Mouse (Mus musculus): ENCODE data around the gene Ttpal. TPM values are rescaled to one million over a fixed set of nuclear protein-coding genes. Genes with fewer than 3 reads are reported as not detected.
A peak's percentile ranks its signal among the peaks of the same experiment; 100 is the strongest.
"Not testable (repeated sequence)": the region's sequence is repeated elsewhere in the genome, so short reads cannot be mapped to it uniquely, and the experiment has no call there.

The Ttpal gene
- polyA plus RNA-seq, 1 experiment from 2014 or later, result 39.1 TPM

DNA sequence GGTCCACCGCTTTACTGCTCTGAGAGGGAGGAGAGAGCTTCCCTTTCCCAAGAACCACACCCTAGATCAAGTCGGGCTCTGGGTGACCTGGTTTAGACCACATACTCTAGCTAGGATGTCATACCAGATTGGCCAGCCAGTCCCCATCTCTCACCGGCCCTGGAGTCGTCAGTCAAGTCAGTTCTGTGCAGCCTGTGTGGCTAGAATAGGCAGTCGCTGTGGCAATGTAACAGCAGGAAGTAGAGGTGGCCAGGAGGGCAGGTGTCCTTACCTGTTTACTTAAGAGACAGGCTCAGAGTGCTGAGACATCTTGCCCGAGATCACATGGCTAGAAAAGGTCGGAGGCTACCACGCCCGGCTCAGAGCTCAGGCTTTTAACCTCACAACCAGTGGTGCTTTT lies 9.1 kb downstream of the Ttpal start:
- Histone ChIP-seq H3K9me3 (replicated peaks) (no peaks in the 10 kb centered on the region), H3K4me1 (no peaks in the 10 kb centered on the region), H3K4me2 (replicated peaks) (no peak overlapping the region), H3K36me3 (peaks cover 65% of the 10 kb centered on the region), H3K4me3 (replicated peaks) (no peak overlapping the region), H3K9ac (no peak overlapping the region), H3K27me3 (no peaks in the 10 kb centered on the region), H3K27ac (replicated peaks) (0 out of 2 replicates have a peak overlapping the region, but pooled peaks have one; percentile 28)
- no peak for ATAC-seq (ENCODE audit: insufficient number of reproducible peaks, low FRiP score, low TSS enrichment, low read depth)
- 63% methylated on average over 9 of the region's 9 CpGs for WGBS

DNA sequence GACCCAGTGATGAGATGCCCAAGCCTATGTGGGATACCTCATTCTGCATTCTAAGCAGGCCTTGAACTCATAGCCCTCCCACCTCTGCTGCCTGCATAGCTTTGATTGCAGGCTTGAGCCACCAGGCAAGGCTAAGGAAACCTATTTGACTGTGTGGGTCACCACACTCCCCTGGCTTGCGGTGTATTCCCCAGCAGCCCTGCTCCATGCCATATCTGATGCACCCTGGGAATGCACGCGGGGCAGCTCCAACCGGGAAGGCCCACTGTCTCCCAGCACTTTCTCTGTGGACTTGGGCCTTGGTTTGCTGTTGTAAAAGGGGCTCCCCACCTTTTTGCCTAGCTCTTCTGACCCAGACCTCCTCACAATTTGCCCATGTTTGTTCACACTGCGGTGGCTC lies 11.1 kb downstream of the Ttpal start:
- 94% methylated on average over 5 of the region's 5 CpGs for whole genome bisulfite sequencing
- Histone ChIP-seq H3K27ac (replicated peaks) (no peak overlapping the region), H3K4me1 (no peaks in the 10 kb centered on the region), H3K9ac (no peak overlapping the region), H3K36me3 (peaks cover 81% of the 10 kb centered on the region), H3K9me3 (replicated peaks) (no peaks in the 10 kb centered on the region), H3K4me2 (replicated peaks) (no peak overlapping the region), H3K27me3 (no peaks in the 10 kb centered on the region), H3K4me3 (replicated peaks) (no peak overlapping the region)
- ATAC-seq (ENCODE audit: insufficient number of reproducible peaks, low FRiP score, low TSS enrichment, low read depth), result no peak

DNA sequence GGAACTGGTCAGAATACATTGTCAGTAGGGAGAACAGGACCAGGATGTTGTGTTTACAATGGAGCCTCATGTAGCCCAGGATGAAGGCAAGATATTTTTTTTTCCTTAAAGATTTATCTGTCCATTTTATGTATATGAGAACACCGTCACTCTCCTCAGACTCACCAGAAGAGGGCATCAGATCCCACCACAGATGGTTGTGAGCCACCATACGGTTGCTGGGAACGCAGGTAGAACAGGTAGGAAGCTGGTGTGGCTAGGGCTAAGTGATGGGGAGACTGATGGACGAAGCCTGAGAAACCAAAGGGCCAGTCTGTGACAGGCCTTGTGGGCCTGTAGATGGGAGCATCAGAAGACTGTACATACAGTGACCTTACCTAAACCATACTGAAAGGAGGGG lies 11.9 kb downstream of the Ttpal start:
- Histone ChIP-seq H3K9me3 (replicated peaks) (no peaks in the 10 kb centered on the region), H3K4me3 (replicated peaks) (no peak overlapping the region), H3K36me3 (peaks cover 88% of the 10 kb centered on the region), H3K27me3 (no peaks in the 10 kb centered on the region), H3K4me2 (replicated peaks) (no peak overlapping the region), H3K27ac (replicated peaks) (no peak overlapping the region), H3K9ac (no peak overlapping the region), H3K4me1 (no peaks in the 10 kb centered on the region)
- WGBS, result 94% methylated on average over 4 of the region's 4 CpGs
- no peak for ATAC-seq (ENCODE audit: insufficient number of reproducible peaks, low FRiP score, low TSS enrichment, low read depth)

DNA sequence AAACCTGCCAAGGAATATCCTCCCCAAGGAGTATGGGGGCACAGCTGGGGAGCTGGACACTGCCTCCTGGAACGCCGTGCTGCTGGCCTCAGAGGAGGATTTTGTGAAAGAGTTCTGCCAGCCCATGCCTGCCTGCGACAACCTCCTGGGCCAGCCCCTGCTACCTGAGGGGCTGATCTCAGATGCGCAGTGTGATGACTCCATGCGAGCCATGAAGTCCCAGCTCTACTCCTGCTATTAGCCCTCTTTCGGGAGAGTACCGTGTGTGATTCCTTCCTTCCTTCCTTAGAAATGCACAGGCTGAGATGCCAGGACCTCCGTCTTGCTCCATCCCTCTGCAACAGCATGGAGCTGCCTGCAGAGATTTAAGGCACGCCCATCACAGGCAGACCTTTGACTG lies 13.3 kb downstream of the Ttpal start:
- Histone ChIP-seq H3K27ac (replicated peaks) (no peak overlapping the region), H3K9me3 (replicated peaks) (no peaks in the 10 kb centered on the region), H3K4me3 (replicated peaks) (no peak overlapping the region), H3K4me1 (no peaks in the 10 kb centered on the region), H3K4me2 (replicated peaks) (no peak overlapping the region), H3K27me3 (no peaks in the 10 kb centered on the region), H3K36me3 (peaks cover 90% of the 10 kb centered on the region), H3K9ac (no peak overlapping the region)
- no peak for ATAC-seq (ENCODE audit: insufficient number of reproducible peaks, low FRiP score, low TSS enrichment, low read depth)
- WGBS, result 91% methylated on average over 9 of the region's 9 CpGs

DNA sequence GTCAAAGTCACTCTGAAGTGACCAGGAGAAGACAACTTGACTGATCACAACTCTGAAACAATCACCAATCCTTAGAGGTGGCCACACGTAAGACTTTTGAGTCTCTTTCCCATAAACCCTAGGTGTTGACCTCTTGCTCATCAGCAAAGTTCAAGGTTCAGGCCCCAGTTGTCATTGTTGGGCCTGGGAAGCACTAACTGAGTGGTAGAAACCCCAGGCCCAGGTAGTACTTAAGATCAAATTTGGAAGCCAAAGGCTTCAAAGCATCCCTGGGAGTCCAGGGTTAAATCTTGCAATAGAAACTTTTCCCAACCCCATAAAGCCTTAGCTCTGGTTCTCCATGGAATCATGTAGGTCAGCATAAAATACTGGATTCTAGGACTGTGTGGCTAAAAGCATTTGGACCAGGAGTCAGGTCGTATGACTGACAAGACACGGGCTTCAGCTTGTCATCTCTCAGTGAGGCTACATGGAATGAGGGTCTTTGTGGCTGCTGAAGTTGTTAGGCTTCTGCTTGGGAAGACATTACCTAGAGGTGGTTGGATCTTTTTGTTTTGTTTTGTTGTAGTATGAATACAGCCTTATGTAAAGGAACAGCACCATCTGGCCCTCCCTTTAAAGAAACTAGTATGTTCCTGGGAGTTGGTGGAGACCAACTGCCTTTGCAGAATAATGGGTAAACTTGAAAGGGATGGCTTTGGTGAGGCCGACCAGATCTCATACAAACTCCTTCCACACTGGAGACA lies 14.0 kb downstream of the Ttpal start:
- H3K9me3 ChIP-seq (replicated peaks), result no peaks in the 10 kb centered on the region
- H3K9ac ChIP-seq, result no peak overlapping the region
- WGBS, result 82% methylated on average over 4 of the region's 4 CpGs
- H3K27ac ChIP-seq (replicated peaks), result no peak overlapping the region
- H3K4me1 ChIP-seq, result no peaks in the 10 kb centered on the region
- no peak for ATAC-seq (ENCODE audit: insufficient number of reproducible peaks, low FRiP score, low TSS enrichment, low read depth)
- no peaks in the 10 kb centered on the region for H3K27me3 ChIP-seq
- no peak overlapping the region for H3K4me2 ChIP-seq (replicated peaks)
- peaks cover 90% of the 10 kb centered on the region for H3K36me3 ChIP-seq
- H3K4me3 ChIP-seq (replicated peaks), result no peak overlapping the region

DNA sequence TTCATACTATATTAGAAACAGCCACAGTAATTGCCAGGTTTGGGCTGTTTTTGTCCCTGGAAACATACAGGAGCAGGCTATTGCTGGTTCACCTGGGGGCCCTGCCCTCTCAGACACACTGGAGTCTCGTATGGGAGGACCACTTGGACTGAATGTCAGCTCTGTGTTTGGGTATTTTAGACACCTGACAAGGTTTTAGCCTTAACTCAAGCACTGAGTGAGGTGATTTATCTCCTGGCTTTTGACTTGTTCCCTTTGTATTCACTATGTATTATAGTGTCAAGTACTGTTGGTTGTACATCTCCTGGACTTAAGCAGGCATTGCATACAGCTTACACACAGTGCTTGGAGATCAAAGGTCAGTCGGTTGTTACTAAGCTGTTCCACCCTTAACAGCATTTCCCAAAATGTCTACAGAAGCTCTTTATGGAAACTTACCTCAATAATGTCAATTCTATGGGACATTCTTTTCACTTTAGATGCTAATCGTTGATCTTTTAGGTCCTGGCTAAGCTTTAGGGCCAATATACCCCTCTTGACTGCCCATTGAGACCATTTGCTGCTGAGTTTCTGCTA lies 14.6 kb downstream of the Ttpal start:
- Histone ChIP-seq H3K27me3 (no peaks in the 10 kb centered on the region), H3K9me3 (replicated peaks) (no peaks in the 10 kb centered on the region), H3K4me2 (replicated peaks) (no peak overlapping the region), H3K4me3 (replicated peaks) (no peak overlapping the region), H3K9ac (no peak overlapping the region), H3K4me1 (no peaks in the 10 kb centered on the region), H3K36me3 (peaks cover 91% of the 10 kb centered on the region), H3K27ac (replicated peaks) (no peak overlapping the region)
- WGBS, result 84% methylated on average over 3 of the region's 3 CpGs
- no peak for ATAC-seq (ENCODE audit: insufficient number of reproducible peaks, low FRiP score, low TSS enrichment, low read depth)

DNA sequence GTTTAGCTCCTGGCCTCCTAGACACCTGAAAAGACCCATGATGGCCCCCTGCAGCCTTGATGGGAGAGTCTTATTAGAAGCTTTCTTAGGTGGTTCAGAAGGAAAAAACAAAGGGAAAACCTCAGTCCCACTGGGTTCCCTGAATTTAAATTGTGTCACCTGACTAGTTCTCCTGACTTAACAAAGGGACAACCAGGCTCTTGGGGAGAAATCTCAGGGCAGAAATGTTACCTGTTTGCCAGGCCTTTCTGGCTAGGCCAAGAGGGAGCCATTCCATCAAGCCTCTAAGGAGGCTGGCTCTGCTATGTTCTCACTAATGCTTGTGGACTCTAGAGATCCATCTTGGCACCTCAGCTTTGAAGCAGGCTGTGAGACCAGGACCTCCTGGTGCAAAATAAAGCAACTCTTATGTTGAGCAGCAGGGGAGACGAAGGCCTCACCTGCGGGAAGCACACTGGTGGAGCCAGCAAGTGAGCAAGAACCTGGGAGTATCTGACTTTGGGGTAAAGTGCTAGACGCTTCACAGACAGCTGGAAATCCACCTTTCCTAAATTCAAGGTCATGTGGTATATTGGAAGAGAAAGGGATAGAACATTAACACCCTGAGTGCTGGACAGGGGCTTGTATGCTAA lies 15.2 kb downstream of the Ttpal start:
- 83% methylated on average over 3 of the region's 3 CpGs for WGBS
- no peak overlapping the region for H3K4me2 ChIP-seq (replicated peaks)
- no peak for ATAC-seq (ENCODE audit: insufficient number of reproducible peaks, low FRiP score, low TSS enrichment, low read depth)
- H3K4me3 ChIP-seq (replicated peaks), result no peak overlapping the region
- no peaks in the 10 kb centered on the region for H3K27me3 ChIP-seq
- no peaks in the 10 kb centered on the region for H3K9me3 ChIP-seq (replicated peaks)
- H3K36me3 ChIP-seq, result peaks cover 90% of the 10 kb centered on the region
- H3K4me1 ChIP-seq, result no peaks in the 10 kb centered on the region
- H3K9ac ChIP-seq, result no peak overlapping the region
- H3K27ac ChIP-seq (replicated peaks), result no peak overlapping the region

DNA sequence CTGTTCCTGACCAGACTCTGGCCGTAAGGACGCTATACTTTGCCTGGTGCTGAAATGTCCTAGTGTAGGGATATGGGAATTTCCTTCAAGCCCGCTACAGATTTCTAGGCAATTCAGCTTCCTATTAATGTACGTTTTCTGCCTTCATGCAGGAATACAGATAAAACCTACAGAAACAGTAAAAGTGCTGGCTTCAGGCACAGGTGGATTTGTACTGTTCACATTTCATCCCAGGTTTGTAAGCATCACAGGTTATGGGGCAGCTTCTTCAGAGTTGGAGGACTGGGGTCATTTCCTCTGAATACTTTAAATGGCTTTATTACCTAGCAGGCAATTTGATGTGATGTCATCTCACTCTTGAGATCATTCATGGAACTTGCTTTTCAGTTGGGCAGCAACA lies 15.8 kb downstream of the Ttpal start:
- 85% methylated on average over 4 of the region's 4 CpGs for WGBS
- H3K4me3 ChIP-seq (replicated peaks), result no peak overlapping the region
- no peaks in the 10 kb centered on the region for H3K9me3 ChIP-seq (replicated peaks)
- H3K36me3 ChIP-seq, result peaks cover 91% of the 10 kb centered on the region
- no peaks in the 10 kb centered on the region for H3K27me3 ChIP-seq
- no peak for ATAC-seq (ENCODE audit: insufficient number of reproducible peaks, low FRiP score, low TSS enrichment, low read depth)
- no peak overlapping the region for H3K9ac ChIP-seq
- no peak overlapping the region for H3K27ac ChIP-seq (replicated peaks)
- H3K4me2 ChIP-seq (replicated peaks), result no peak overlapping the region
- no peaks in the 10 kb centered on the region for H3K4me1 ChIP-seq

DNA sequence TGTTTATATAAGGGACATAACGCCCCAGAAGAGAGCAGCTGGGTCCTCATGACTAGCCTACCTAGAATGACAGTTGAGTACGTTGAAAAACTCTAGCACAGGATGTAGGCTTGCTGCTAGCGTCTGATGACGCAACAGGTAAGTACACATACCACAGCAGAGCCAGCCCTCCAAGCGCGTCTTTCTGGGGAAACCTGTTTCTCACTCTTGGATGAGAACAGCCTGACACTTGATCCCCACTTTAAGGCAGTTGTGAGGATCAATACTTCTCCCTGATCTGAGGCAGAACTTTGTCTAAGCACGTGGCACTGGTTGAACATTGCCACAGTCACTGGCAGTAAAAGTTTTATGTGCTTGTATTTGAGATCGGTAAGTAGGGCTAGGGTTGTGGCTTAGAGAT lies 18.3 kb downstream of the Ttpal start:
- H3K9ac ChIP-seq, result no peak overlapping the region
- H3K36me3 ChIP-seq, result peaks cover 82% of the 10 kb centered on the region
- H3K4me2 ChIP-seq (replicated peaks), result no peak overlapping the region
- H3K27me3 ChIP-seq, result no peaks in the 10 kb centered on the region
- no peak for ATAC-seq (ENCODE audit: insufficient number of reproducible peaks, low FRiP score, low TSS enrichment, low read depth)
- no peaks in the 10 kb centered on the region for H3K9me3 ChIP-seq (replicated peaks)
- 69% methylated on average over 8 of the region's 8 CpGs for WGBS
- H3K4me1 ChIP-seq, result no peaks in the 10 kb centered on the region
- no peak overlapping the region for H3K4me3 ChIP-seq (replicated peaks)
- H3K27ac ChIP-seq (replicated peaks), result no peak overlapping the region

DNA sequence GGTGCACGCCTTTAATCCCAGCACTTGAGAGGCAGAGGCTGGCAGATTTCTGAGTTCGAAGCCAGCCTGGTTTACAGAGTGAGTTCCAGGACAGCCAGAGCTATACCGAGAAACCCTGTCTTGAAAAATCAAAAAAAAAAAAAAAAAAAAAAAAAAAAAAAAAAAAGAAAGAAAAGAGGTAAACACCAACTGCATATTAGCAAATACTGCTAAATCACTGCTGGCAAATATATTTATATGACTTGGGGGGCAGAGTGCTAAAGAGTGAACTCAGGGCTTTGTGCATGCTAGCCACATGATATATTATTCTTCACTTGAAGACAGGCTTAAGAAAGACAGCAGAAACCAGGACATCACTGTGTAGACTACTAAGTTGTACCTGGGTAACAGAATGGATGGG lies 19.3 kb downstream of the Ttpal start:
- not testable (repeated sequence) for H3K27me3 ChIP-seq; H3K4me2 ChIP-seq (replicated peaks); H3K27ac ChIP-seq (replicated peaks); H3K4me3 ChIP-seq (replicated peaks); H3K9ac ChIP-seq; H3K4me1 ChIP-seq; H3K9me3 ChIP-seq (replicated peaks); ATAC-seq (ENCODE audit: insufficient number of reproducible peaks, low FRiP score, low TSS enrichment, low read depth)
- 95% methylated on average over 3 of the region's 3 CpGs for WGBS
- peaks cover 82% of the 10 kb centered on the region for H3K36me3 ChIP-seq

DNA sequence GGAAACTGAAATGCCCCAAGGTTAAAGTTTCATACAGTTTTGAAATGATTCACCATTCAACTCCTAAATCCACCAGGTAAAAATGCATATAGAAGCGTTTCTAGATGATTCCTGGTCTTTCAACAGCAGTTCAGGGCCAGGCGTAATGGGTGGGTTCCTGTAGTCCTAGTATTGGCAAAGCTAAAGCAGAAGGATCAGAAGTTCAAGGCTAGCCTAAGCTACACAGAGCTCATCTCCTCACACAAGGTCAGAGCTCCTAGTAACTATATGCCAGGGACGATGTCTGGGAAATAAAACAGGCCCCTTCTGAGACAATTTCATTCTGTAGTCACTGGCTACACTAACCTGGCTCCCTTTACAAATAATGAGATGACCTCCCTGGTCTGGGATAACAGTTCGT lies 29.1 kb downstream of the Ttpal start:
- Histone ChIP-seq H3K36me3 (peaks cover 72% of the 10 kb centered on the region), H3K27me3 (no peaks in the 10 kb centered on the region), H3K9ac (no peak overlapping the region), H3K4me1 (no peaks in the 10 kb centered on the region), H3K4me3 (replicated peaks) (no peak overlapping the region), H3K4me2 (replicated peaks) (no peak overlapping the region), H3K9me3 (replicated peaks) (no peaks in the 10 kb centered on the region), H3K27ac (replicated peaks) (no peak overlapping the region)
- WGBS, result 90% methylated on average over 4 of the region's 4 CpGs
- no peak for ATAC-seq (ENCODE audit: insufficient number of reproducible peaks, low FRiP score, low TSS enrichment, low read depth)
